ENCODE assay signal across 7 mouse cellular contexts in the genomic region with DNA sequence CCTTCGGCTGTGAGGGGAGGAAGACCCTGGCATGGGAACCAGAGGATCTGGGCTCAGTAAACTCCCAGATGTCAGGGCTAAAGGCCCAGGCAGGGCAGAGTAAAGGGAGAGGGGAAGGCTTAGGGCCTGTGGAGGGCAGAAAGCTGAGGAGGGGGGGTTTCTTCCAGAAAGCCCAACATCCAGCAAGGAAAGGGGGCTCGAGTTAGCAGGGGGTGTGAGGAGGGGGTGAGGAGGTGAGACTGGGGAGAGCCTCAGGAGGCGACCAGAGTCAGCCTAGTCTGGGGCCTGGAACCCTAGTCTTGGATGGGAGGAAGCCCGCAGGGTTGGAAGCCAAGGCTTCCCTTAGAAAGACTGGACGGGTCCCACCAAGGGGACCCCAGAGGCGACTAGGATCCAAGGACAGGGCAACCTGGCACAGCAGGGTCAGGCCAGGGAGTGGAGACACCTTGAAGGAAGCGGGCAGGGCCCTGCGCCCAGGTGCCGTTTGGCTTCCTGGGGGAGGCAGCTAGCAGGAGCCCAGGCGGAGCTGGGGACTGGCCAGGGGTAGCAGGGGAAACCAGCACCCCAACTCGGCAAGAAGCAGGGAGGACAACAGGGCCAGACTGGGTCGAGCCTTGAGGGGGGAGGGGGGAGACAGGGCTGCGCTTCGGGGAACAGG. TPM values are rescaled to one million over a fixed set of nuclear protein-coding genes. Genes with fewer than 3 reads are reported as not detected.
DNase-seq lines count a peak whose midpoint lies in the region; ATAC-seq and TF ChIP-seq lines count a peak whose summit lies in the region.

No protein-coding gene starts in this region.

- H3K36me3 ChIP-seq in embryonic facial prominence, embryonic 11.5 days (replicated peaks; ENCODE audit: control insufficient read depth, insufficient read depth, low read depth, low read length): no peaks in the 10 kb centered on the region
- H3K36me3 ChIP-seq in hindbrain, embryonic 14.5 days (replicated peaks; ENCODE audit: control insufficient read depth, insufficient read depth): no peaks in the 10 kb centered on the region; the same call in 1 of the 2 replicates
- peaks cover 12% of the 10 kb centered on the region; the same call in 1 of the 2 replicates for H3K36me3 ChIP-seq in midbrain, embryonic 14.5 days (ENCODE audit: control insufficient read depth, insufficient read depth, low read length)

- no peak for DNase-seq in lung, adult 2 months
- no peak for DNase-seq in lung, postnatal 25 days (ENCODE audit: low spot score)
- DNase-seq in embryonic facial prominence, embryonic 11.5 days (ENCODE audit: low spot score): no peak
- no peak for DNase-seq in hindbrain, embryonic 14.5 days (ENCODE audit: low spot score)
- DNase-seq in midbrain, embryonic 14.5 days: no peak
- no peak for DNase-seq in thymus, postnatal 10 days (ENCODE audit: low spot score in 2 of 2)
- no peak for DNase-seq in urinary bladder, postnatal 10 days (ENCODE audit: low spot score)

- TF ChIP-seq POLR2A in lung, adult 2 months (IDR thresholded peaks at IDR 0.05; ENCODE audit: borderline replicate concordance, extremely low read depth, low read depth, low read length): no peak

- 4% methylated on average over 14 of the region's 14 CpGs for WGBS in lung, adult 2 months
- 8% methylated on average over 14 of the region's 14 CpGs for WGBS in embryonic facial prominence, embryonic 11.5 days
- 13% methylated on average over 14 of the region's 14 CpGs for WGBS in hindbrain, embryonic 14.5 days
- 9% methylated on average over 14 of the region's 14 CpGs for WGBS in midbrain, embryonic 14.5 days

- H3K9ac ChIP-seq in embryonic facial prominence, embryonic 11.5 days (replicated peaks; ENCODE audit: low read length): peak overlapping the region; percentile 84
- peak overlapping the region; percentile 90 for H3K9ac ChIP-seq in hindbrain, embryonic 14.5 days
- peak overlapping the region; percentile 90 for H3K9ac ChIP-seq in midbrain, embryonic 14.5 days (replicated peaks; ENCODE audit: low read length)

- H3K4me3 ChIP-seq in lung, adult 2 months (replicated peaks; ENCODE audit: extremely low read depth, low read depth, low read length): peak overlapping the region; percentile 90
- H3K4me3 ChIP-seq in embryonic facial prominence, embryonic 11.5 days (ENCODE audit: low read depth, low read length): peak overlapping the region; percentile 91
- H3K4me3 ChIP-seq in hindbrain, embryonic 14.5 days (replicated peaks; ENCODE audit: low read length): peak overlapping the region; percentile 96
- H3K4me3 ChIP-seq in midbrain, embryonic 14.5 days (replicated peaks; ENCODE audit: low read depth, low read length): peak overlapping the region; percentile 90

- 0 out of 2 replicates have a peak, but pooled peaks have one; percentile 4 for ATAC-seq in embryonic facial prominence, embryonic 11.5 days (replicated peaks; ENCODE audit: insufficient number of reproducible peaks, low FRiP score, low TSS enrichment, low read depth)
- ATAC-seq in hindbrain, embryonic 14.5 days (ENCODE audit: low FRiP score): no peak
- peak; percentile 29; the same call in 1 of the 2 replicates for ATAC-seq in midbrain, embryonic 14.5 days (ENCODE audit: low FRiP score, low TSS enrichment)

- H3K27ac ChIP-seq in embryonic facial prominence, embryonic 11.5 days (replicated peaks; ENCODE audit: low read depth, low read length): 0 out of 2 replicates have a peak overlapping the region, but pooled peaks have one; percentile 68
- 0 out of 2 replicates have a peak overlapping the region, but pooled peaks have one; percentile 20 for H3K27ac ChIP-seq in hindbrain, embryonic 14.5 days
- H3K27ac ChIP-seq in midbrain, embryonic 14.5 days (replicated peaks; ENCODE audit: low read depth, low read length): peak overlapping the region; percentile 79

- no peak for TF ChIP-seq CTCF in lung, adult 2 months (IDR thresholded peaks at IDR 0.05; ENCODE audit: insufficient read depth, low read length)

- H3K4me2 ChIP-seq in embryonic facial prominence, embryonic 11.5 days (ENCODE audit: low read depth, low read length): peak overlapping the region; percentile 76
- peak overlapping the region; percentile 98 for H3K4me2 ChIP-seq in hindbrain, embryonic 14.5 days (replicated peaks)
- H3K4me2 ChIP-seq in midbrain, embryonic 14.5 days (ENCODE audit: low read length): peak overlapping the region; percentile 95

- peaks cover 9% of the 10 kb centered on the region; the same call in 1 of the 2 replicates for H3K4me1 ChIP-seq in lung, adult 2 months (ENCODE audit: control insufficient read depth, insufficient read depth, low read length)
- no peaks in the 10 kb centered on the region; the same call in 1 of the 2 replicates for H3K4me1 ChIP-seq in embryonic facial prominence, embryonic 11.5 days (ENCODE audit: control insufficient read depth, insufficient read depth, low read length)
- H3K4me1 ChIP-seq in hindbrain, embryonic 14.5 days (replicated peaks; ENCODE audit: control insufficient read depth, insufficient read depth, low read length): peaks cover 26% of the 10 kb centered on the region
- H3K4me1 ChIP-seq in midbrain, embryonic 14.5 days (ENCODE audit: control insufficient read depth, insufficient read depth, low read length): peaks cover 11% of the 10 kb centered on the region

- H3K27me3 ChIP-seq in embryonic facial prominence, embryonic 11.5 days (ENCODE audit: control insufficient read depth, insufficient read depth, low read length): no peaks in the 10 kb centered on the region
- no peaks in the 10 kb centered on the region for H3K27me3 ChIP-seq in hindbrain, embryonic 14.5 days (ENCODE audit: control insufficient read depth, insufficient read depth, low read length)
- no peaks in the 10 kb centered on the region for H3K27me3 ChIP-seq in midbrain, embryonic 14.5 days (ENCODE audit: control insufficient read depth, insufficient read depth, low read length)

- H3K9me3 ChIP-seq in embryonic facial prominence, embryonic 11.5 days (replicated peaks; ENCODE audit: control insufficient read depth, low read length): no peaks in the 10 kb centered on the region
- no peaks in the 10 kb centered on the region for H3K9me3 ChIP-seq in hindbrain, embryonic 14.5 days (ENCODE audit: control insufficient read depth, low read length)
- no peaks in the 10 kb centered on the region for H3K9me3 ChIP-seq in midbrain, embryonic 14.5 days (ENCODE audit: control insufficient read depth, low read length)

RNA-seq across cellular contexts. Expression of gene Mark4, which starts 1.1 kb away (rescaled TPM):
- 29.2 and 34.3 TPM in 2 replicates for polyA plus RNA-seq in lung, adult 2 months (2012; rRNA removed)
- polyA plus RNA-seq in embryonic facial prominence, embryonic 11.5 days (2014; fragmentation: Nextera tagmentation; extraction: Ambion mirVana): 7.9 and 8.6 TPM in 2 replicates
- 19.2 and 20.4 TPM in 2 replicates for polyA plus RNA-seq in hindbrain, embryonic 14.5 days (2014; fragmentation: Nextera tagmentation; extraction: Ambion mirVana)
- polyA plus RNA-seq in midbrain, embryonic 14.5 days (2014; fragmentation: Nextera tagmentation; extraction: Ambion mirVana): 18.8 and 20.3 TPM in 2 replicates

RNA-seq across cellular contexts. Expression of gene Exoc3l2, which starts 5.6 kb away (rescaled TPM):
- 2.7 and 3.4 TPM in 2 replicates for polyA plus RNA-seq in lung, adult 2 months (2012; rRNA removed)
- 1.2 and 1.7 TPM in 2 replicates for polyA plus RNA-seq in embryonic facial prominence, embryonic 11.5 days (2014; fragmentation: Nextera tagmentation; extraction: Ambion mirVana)
- 0.79 and 0.87 TPM in 2 replicates for polyA plus RNA-seq in hindbrain, embryonic 14.5 days (2014; fragmentation: Nextera tagmentation; extraction: Ambion mirVana)
- polyA plus RNA-seq in midbrain, embryonic 14.5 days (2014; fragmentation: Nextera tagmentation; extraction: Ambion mirVana): 0.12 and 0.29 TPM in 2 replicates

RNA-seq across cellular contexts. Expression of gene Bloc1s3, which starts 50.6 kb away (rescaled TPM):
- polyA plus RNA-seq in lung, adult 2 months (2012; rRNA removed): 12.2 and 12.9 TPM in 2 replicates
- polyA plus RNA-seq in embryonic facial prominence, embryonic 11.5 days (2014; fragmentation: Nextera tagmentation; extraction: Ambion mirVana): 2.3 and 2.6 TPM in 2 replicates
- polyA plus RNA-seq in hindbrain, embryonic 14.5 days (2014; fragmentation: Nextera tagmentation; extraction: Ambion mirVana): 2.6 and 3.6 TPM in 2 replicates
- 2.5 and 6.1 TPM in 2 replicates for polyA plus RNA-seq in midbrain, embryonic 14.5 days (2014; fragmentation: Nextera tagmentation; extraction: Ambion mirVana)

RNA-seq across cellular contexts. Expression of gene Trappc6a, which starts 50.7 kb away (rescaled TPM):
- 63.1 and 93.4 TPM in 2 replicates for polyA plus RNA-seq in lung, adult 2 months (2012; rRNA removed)
- polyA plus RNA-seq in embryonic facial prominence, embryonic 11.5 days (2014; fragmentation: Nextera tagmentation; extraction: Ambion mirVana): 51.7 and 58.2 TPM in 2 replicates
- polyA plus RNA-seq in hindbrain, embryonic 14.5 days (2014; fragmentation: Nextera tagmentation; extraction: Ambion mirVana): 34.2 and 38.8 TPM in 2 replicates
- polyA plus RNA-seq in midbrain, embryonic 14.5 days (2014; fragmentation: Nextera tagmentation; extraction: Ambion mirVana): 30.1 and 36.6 TPM in 2 replicates

RNA-seq across cellular contexts. Expression of gene Ckm, which starts 53.0 kb away (rescaled TPM):
- polyA plus RNA-seq in lung, adult 2 months (2012; rRNA removed): 88.3 and 1,345 TPM in 2 replicates
- 0.17 TPM in 1 of 2 replicates, not detected in the other for polyA plus RNA-seq in embryonic facial prominence, embryonic 11.5 days (2014; fragmentation: Nextera tagmentation; extraction: Ambion mirVana)
- polyA plus RNA-seq in hindbrain, embryonic 14.5 days (2014; fragmentation: Nextera tagmentation; extraction: Ambion mirVana): not detected in 2 replicates
- polyA plus RNA-seq in midbrain, embryonic 14.5 days (2014; fragmentation: Nextera tagmentation; extraction: Ambion mirVana): 0.35 TPM in 1 of 2 replicates, not detected in the other

Comparison
In these comparisons a context has a peak if more than half of its experiments do, and no peak if none do; other contexts are left out.
1. H3K27ac ChIP-seq: peak in every context shown above with its lines; median percentile 79 in midbrain, embryonic 14.5 days; 68 in embryonic facial prominence, embryonic 11.5 days; 20 in hindbrain, embryonic 14.5 days.